Mouse (Mus musculus) hindbrain, embryonic 11.5 days (tissue): Measurements from ENCODE around the gene Thrb. TPM values are rescaled to one million over a fixed set of nuclear protein-coding genes. Genes with fewer than 3 reads are reported as not detected.
A peak's percentile ranks its signal among the peaks of the same experiment; 100 is the strongest.

Experiments used
- ATAC-seq: fragments of 200-750 bp; cut with Nextera tagmentation; 2 replicates; pipeline ENCODE4 v1.8.0; 2017; ENCODE audit warnings: mild to moderate bottlenecking, moderate TSS enrichment, moderate library complexity; ENCODE audit not compliant: low FRiP score
- DNase-seq: peaks from one replicate; pipeline ENCODE4 v3.0.0-alpha.2; 2015; ENCODE audit warnings: low spot score
- H3K27ac ChIP-seq: fragments of 300-500 bp; sonication (generic); 2 replicates; pipeline ENCODE4 v1.5.1; 2014; ENCODE audit warnings: mild to moderate bottlenecking, low read depth, low read length
- H3K27me3 ChIP-seq: fragments of 300-500 bp; sonication (generic); 2 replicates; pipeline ENCODE4 v1.6.1; 2014; ENCODE audit warnings: mild to moderate bottlenecking, low read length, moderate library complexity, mixed read lengths; ENCODE audit not compliant: control insufficient read depth, insufficient read depth
- H3K36me3 ChIP-seq: fragments of 300-500 bp; sonication (generic); 2 replicates; pipeline ENCODE4 v1.6.1; 2014; ENCODE audit warnings: mild to moderate bottlenecking, low read length, moderate library complexity, mixed read lengths; ENCODE audit not compliant: control insufficient read depth, insufficient read depth
- H3K4me1 ChIP-seq: fragments of 300-500 bp; sonication (generic); replicated peaks from 2 replicates; pipeline ENCODE4 v1.6.1; 2014; ENCODE audit warnings: low read length, mixed read lengths; ENCODE audit not compliant: control insufficient read depth, insufficient read depth
- H3K4me2 ChIP-seq: fragments of 300-500 bp; sonication (generic); replicated peaks from 2 replicates; pipeline ENCODE4 v1.6.1; 2014; ENCODE audit warnings: mild to moderate bottlenecking, low read depth, low read length
- H3K4me3 ChIP-seq: fragments of 300-500 bp; sonication (generic); 2 replicates; pipeline ENCODE4 v1.5.1; 2014; ENCODE audit warnings: low read depth, low read length
- H3K9ac ChIP-seq: fragments of 300-500 bp; sonication (generic); 2 replicates; pipeline ENCODE4 v1.6.1; 2014; ENCODE audit warnings: low read depth, low read length
- H3K9me3 ChIP-seq: fragments of 300-500 bp; sonication (generic); 2 replicates; pipeline ENCODE4 v1.6.1; 2016; ENCODE audit warnings: low read length; ENCODE audit not compliant: control insufficient read depth
- WGBS: fragments of 180-500 bp; shearing (Covaris S2); extraction: QIAGEN DNeasy Blood & Tissue Kit; methylation state at CpG from one replicate; pipeline ENCODE4 v1.1.7; 2014; 5-methylcytosine and 5-hydroxymethylcytosine counted together
- polyA plus RNA-seq: library from polyadenylated mRNA; unstranded; fragments of >200 nt; fragmentation: Nextera tagmentation; extraction: Ambion mirVana; gene quantifications from 2 replicates; pipeline ENCODE4 v1.2.1, GENCODE M21; 2014

Thrb gene
- 0.52 and 0.99 TPM in 2 replicates for polyA plus RNA-seq

- DNase-seq: peak; percentile 45
- no peak within 1 kb of the TSS for H3K27ac ChIP-seq
Measured at GRCm38 (mm10) chr14:17659686-17660328, at the start of gene Thrb. Gene Thrb, plus strand, starts transcription at chr14:17660261.

GRCm38 (mm10) chr14:17621671-17622070, 38.4 kb upstream of the Thrb start:
- Histone ChIP-seq H3K4me1 (no peaks in the 10 kb centered on the region), H3K27ac (no peak overlapping the region), H3K27me3 (no peaks in the 10 kb centered on the region), H3K9me3 (no peaks in the 10 kb centered on the region), H3K4me3 (no peak overlapping the region), H3K4me2 (no peak overlapping the region), H3K9ac (no peak overlapping the region), H3K36me3 (no peaks in the 10 kb centered on the region)
- 79% methylated on average over 3 of the region's 3 CpGs for whole genome bisulfite sequencing
- ATAC-seq (no peak), DNase-seq (no peak)

More at GRCm38 (mm10) chr14:17659686-17660328, at the start of gene Thrb:
- peak within 1 kb of the TSS; percentile 70 for H3K4me3 ChIP-seq
- H3K4me1 ChIP-seq: no peaks in the 10 kb centered on the region; the same call in 1 of the 2 replicates
- H3K27me3 ChIP-seq: peaks cover 6% of the 10 kb centered on the region
- peak within 1 kb of the TSS; percentile 95 for H3K4me2 ChIP-seq
- under 1% methylated on average over 23 of the region's 23 CpGs for WGBS
- H3K36me3 ChIP-seq: no peaks in the 10 kb centered on the region
- peak within 1 kb of the TSS; percentile 57 for H3K9ac ChIP-seq
- ATAC-seq: no peak; the same call in none of the 2 replicates
- no peaks in the 10 kb centered on the region for H3K9me3 ChIP-seq

GRCm38 (mm10) chr14:17623936-17624335, 36.1 kb upstream of the Thrb start:
- Histone ChIP-seq H3K27ac (no peak overlapping the region), H3K9me3 (no peaks in the 10 kb centered on the region), H3K4me2 (no peak overlapping the region), H3K9ac (no peak overlapping the region), H3K4me1 (no peaks in the 10 kb centered on the region), H3K27me3 (no peaks in the 10 kb centered on the region), H3K36me3 (no peaks in the 10 kb centered on the region), H3K4me3 (no peak overlapping the region)
- WGBS: 59% methylated on average over 2 of the region's 2 CpGs
- ATAC-seq (no peak), DNase-seq (no peak)

- WGBS: 72% methylated on average over 5 of the region's 5 CpGs
- H3K4me3 ChIP-seq: no peak overlapping the region
- H3K9ac ChIP-seq: no peak overlapping the region
- ATAC-seq: no peak
- DNase-seq: no peak
- H3K4me2 ChIP-seq: no peak overlapping the region
- H3K4me1 ChIP-seq: no peaks in the 10 kb centered on the region
- no peaks in the 10 kb centered on the region for H3K27me3 ChIP-seq
- H3K9me3 ChIP-seq: no peaks in the 10 kb centered on the region
- H3K36me3 ChIP-seq: no peaks in the 10 kb centered on the region
- H3K27ac ChIP-seq: no peak overlapping the region
Measured at GRCm38 (mm10) chr14:17629215-17629614, 30.8 kb upstream of the Thrb start.

- Histone ChIP-seq H3K4me1 (no peaks in the 10 kb centered on the region), H3K4me2 (peak overlapping the region; percentile 22; the same call in 1 of the 2 replicates), H3K9ac (no peak overlapping the region), H3K27me3 (no peaks in the 10 kb centered on the region), H3K27ac (no peak overlapping the region), H3K9me3 (no peaks in the 10 kb centered on the region), H3K36me3 (no peaks in the 10 kb centered on the region), H3K4me3 (no peak overlapping the region)
- peak; percentile 57; the same call in 1 of the 2 replicates for ATAC-seq
- DNase-seq: peak; percentile 17
- 9% methylated on average over 19 of the region's 19 CpGs for WGBS
Measured at GRCm38 (mm10) chr14:17632887-17633522, 27.1 kb upstream of the Thrb start.

- Histone ChIP-seq H3K4me3 (no peak overlapping the region), H3K4me2 (no peak overlapping the region), H3K27ac (no peak overlapping the region), H3K4me1 (no peaks in the 10 kb centered on the region), H3K36me3 (no peaks in the 10 kb centered on the region), H3K27me3 (no peaks in the 10 kb centered on the region), H3K9me3 (no peaks in the 10 kb centered on the region), H3K9ac (no peak overlapping the region)
- WGBS: 75% methylated on average over 3 of the region's 3 CpGs
- DNase-seq (no peak), ATAC-seq (no peak)
Measured at GRCm38 (mm10) chr14:17636971-17637370, 23.1 kb upstream of the Thrb start.

- no peaks in the 10 kb centered on the region for H3K9me3 ChIP-seq
- DNase-seq (no peak), ATAC-seq (no peak)
- no peak overlapping the region for H3K4me2 ChIP-seq
- WGBS: 66% methylated on average over 3 of the region's 3 CpGs
- no peak overlapping the region for H3K4me3 ChIP-seq
- H3K9ac ChIP-seq: no peak overlapping the region
- H3K36me3 ChIP-seq: no peaks in the 10 kb centered on the region
- no peaks in the 10 kb centered on the region for H3K27me3 ChIP-seq
- H3K27ac ChIP-seq: no peak overlapping the region
- no peaks in the 10 kb centered on the region for H3K4me1 ChIP-seq
Measured at GRCm38 (mm10) chr14:17641770-17642169, 18.3 kb upstream of the Thrb start.

- H3K36me3 ChIP-seq: no peaks in the 10 kb centered on the region
- H3K9me3 ChIP-seq: no peaks in the 10 kb centered on the region
- H3K4me1 ChIP-seq: no peaks in the 10 kb centered on the region
- no peak overlapping the region for H3K4me3 ChIP-seq
- ATAC-seq (no peak), DNase-seq (no peak)
- no peak overlapping the region for H3K27ac ChIP-seq
- 62% methylated on average over 5 of the region's 5 CpGs for WGBS
- peaks cover 1% of the 10 kb centered on the region for H3K27me3 ChIP-seq
- no peak overlapping the region for H3K4me2 ChIP-seq
- H3K9ac ChIP-seq: no peak overlapping the region
Measured at GRCm38 (mm10) chr14:17655084-17655483, 5.0 kb upstream of the Thrb start.

- H3K9me3 ChIP-seq: no peaks in the 10 kb centered on the region
- H3K36me3 ChIP-seq: no peaks in the 10 kb centered on the region
- no peak overlapping the region for H3K27ac ChIP-seq
- peak overlapping the region; percentile 95 for H3K4me2 ChIP-seq
- H3K27me3 ChIP-seq: peaks cover 6% of the 10 kb centered on the region
- 1% methylated on average over 9 of the region's 10 CpGs for WGBS
- H3K9ac ChIP-seq: no peak overlapping the region
- peak overlapping the region; percentile 15; the same call in 1 of the 2 replicates for H3K4me3 ChIP-seq
- peak; percentile 20; the same call in 1 of the 2 replicates for ATAC-seq
- no peaks in the 10 kb centered on the region; the same call in 1 of the 2 replicates for H3K4me1 ChIP-seq
- DNase-seq: peak; percentile 68
Measured at GRCm38 (mm10) chr14:17659031-17659430, 1.0 kb upstream of the Thrb start.
